Mouse (Mus musculus): ENCODE results near the gene Esp8. TPM values are rescaled to one million over a fixed set of nuclear protein-coding genes. Genes with fewer than 3 reads are reported as not detected.

Gene Esp8
- polyA plus RNA-seq (2021; fragmentation: Nextera tagmentation) = not detected in 2 replicates
- long read RNA-seq, experiment 1 = 0 reads
- long read RNA-seq, experiment 2 = 0 reads

DNA sequence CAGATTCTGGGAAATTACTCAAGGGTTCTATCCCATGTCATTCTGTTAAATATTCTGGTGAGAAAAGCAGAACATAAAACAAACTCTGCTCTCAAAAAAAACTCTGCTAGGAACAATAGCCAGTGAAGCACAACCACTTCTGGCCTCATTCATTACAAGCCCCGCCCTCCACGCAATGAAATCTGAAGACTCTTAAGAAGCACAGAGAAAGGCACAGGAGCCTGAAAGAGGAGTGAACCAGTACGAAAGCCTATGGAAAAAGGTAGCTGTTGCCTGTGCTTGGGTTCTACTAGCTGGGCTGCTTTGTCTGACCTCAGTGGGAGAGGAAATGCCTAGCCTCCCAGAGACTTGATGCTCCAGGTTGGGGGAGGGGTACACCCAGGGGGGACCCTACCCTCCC, at the start of gene Esp8:
Gene Esp8 (plus strand): TSS at position 205 of the 400 bp plus-strand sequence.

DNA sequence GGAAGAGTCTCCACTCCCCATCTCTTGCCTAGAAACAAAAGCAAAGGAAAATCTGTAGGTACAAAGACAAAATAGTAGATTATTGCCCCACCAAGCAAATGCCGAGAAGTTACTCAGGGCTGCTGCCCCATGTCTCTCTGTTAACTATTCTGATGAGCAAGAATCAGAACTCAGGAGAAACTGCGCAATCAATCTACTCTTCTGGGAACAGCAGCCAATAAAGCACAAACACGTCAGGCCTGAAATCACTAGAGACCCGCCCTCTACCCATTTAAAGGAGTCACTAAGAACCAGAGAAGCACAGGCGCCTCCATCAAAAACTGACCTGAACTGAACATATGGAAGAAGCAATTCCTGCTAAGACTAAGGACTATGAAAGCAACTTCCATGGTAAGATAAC, 41.4 kb downstream of the Esp8 start, which contains the start of gene Esp6:
Gene Esp6 (plus strand): TSS at position 301 of the 400 bp plus-strand sequence.

Other genes starting within 250 kb of the Esp8 start
- gene Crisp1, start 200.8 kb upstream of the Esp8 start, polyA plus RNA-seq (2021; fragmentation: Nextera tagmentation) = not detected in 2 replicates
- not detected in 2 replicates for gene Esp6, start 41.5 kb downstream of the Esp8 start, polyA plus RNA-seq (2021; fragmentation: Nextera tagmentation)
- gene Esp4, start 78.6 kb downstream of the Esp8 start, polyA plus RNA-seq (2021; fragmentation: Nextera tagmentation) = not detected in 2 replicates
- gene Esp3, start 112.1 kb downstream of the Esp8 start, polyA plus RNA-seq (2021; fragmentation: Nextera tagmentation) = not detected in 2 replicates
- gene Esp1, start 207.1 kb downstream of the Esp8 start, polyA plus RNA-seq (2021; fragmentation: Nextera tagmentation) = not detected in 2 replicates

Data from layer of hippocampus, adult 6 months (tissue).